Mouse (Mus musculus) left cerebral cortex, adult 2 months (tissue): ENCODE measurements around the gene Ifi205. TPM values are rescaled to one million over a fixed set of nuclear protein-coding genes. Genes with fewer than 3 reads are reported as not detected.
"Not testable (repeated sequence)": the region's sequence is repeated elsewhere in the genome, so short reads cannot be mapped to it uniquely, and the experiment has no call there.

ENCODE experiments used
- DNase-seq, 2 experiments: peaks; one replicate each; pipeline ENCODE4 v3.0.0; 2021 to 2022; ENCODE audit warnings: low spot score in 2 of 2, mixed read lengths in 1 of 2; ENCODE audit errors: extremely low spot score in 1 of 2
- H3K27ac ChIP-seq: fragments of 200-600 bp; 2 replicates; pipeline ENCODE4 v1.8.1; 2022
- H3K4me3 ChIP-seq: fragments of 200-600 bp; 2 replicates; pipeline ENCODE4 v1.8.1; 2022
- CTCF ChIP-seq: fragments of 200-600 bp; IDR thresholded peaks from 2 replicates; pipeline ENCODE4 v1.8.1; 2022; ENCODE audit warnings: antibody characterized with exemption, mild to moderate bottlenecking, moderate library complexity
- intact Hi-C: fragments of 180-260 bp; cut with DNase I; formaldehyde crosslinking; loops from one replicate; pipeline ENCODE4 v1.15.1; 2025
- total RNA-seq, 2 experiments: library from RNA; stranded (reverse); gene quantifications; 2 replicates each; pipeline ENCODE4 v1.2.3; 2021

The Ifi205 gene
- total RNA-seq, 2 experiments from 2014 or later: not detected

DNA sequence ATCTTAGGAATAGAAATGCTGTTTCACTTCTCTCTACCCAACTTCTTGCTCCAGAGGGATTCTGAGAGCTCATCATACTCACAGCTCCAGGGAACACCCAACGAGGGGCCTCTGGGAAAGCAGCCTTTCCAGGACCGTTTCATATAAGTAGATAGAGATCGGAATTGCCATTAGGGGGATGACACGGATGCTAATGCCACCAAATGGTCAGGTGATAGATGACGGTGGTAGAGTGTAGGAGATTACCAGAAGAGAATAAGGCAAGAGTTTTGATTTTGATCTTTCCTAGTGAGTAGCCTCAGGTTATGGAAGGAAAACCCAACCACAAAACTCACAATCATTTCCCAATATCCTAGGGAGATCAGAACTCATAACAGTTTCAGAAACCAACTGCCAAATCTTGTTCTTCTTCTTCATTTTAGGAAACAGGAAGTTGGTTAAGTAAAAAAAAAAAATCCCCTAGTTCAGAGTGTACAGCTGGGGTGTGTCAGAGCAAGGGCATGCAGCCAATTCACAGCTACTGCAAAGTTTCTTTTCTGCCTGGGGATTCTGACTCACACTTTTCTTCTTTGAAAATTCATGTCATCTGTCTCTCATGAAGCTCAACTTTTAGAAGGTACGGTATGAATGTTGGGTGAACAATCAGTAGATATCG, 9.0 kb upstream of the Ifi205 start, which contains the start of gene Olfr433:
TSS of gene Olfr433 (plus strand) at position 183 of the 655 bp plus-strand sequence.
- intact Hi-C loops: no loop called here
- no peak for DNase-seq
- Histone ChIP-seq H3K27ac (no peak within 1 kb of the TSS), H3K4me3 (no peak within 1 kb of the TSS)
- no peak for TF ChIP-seq CTCF

DNA sequence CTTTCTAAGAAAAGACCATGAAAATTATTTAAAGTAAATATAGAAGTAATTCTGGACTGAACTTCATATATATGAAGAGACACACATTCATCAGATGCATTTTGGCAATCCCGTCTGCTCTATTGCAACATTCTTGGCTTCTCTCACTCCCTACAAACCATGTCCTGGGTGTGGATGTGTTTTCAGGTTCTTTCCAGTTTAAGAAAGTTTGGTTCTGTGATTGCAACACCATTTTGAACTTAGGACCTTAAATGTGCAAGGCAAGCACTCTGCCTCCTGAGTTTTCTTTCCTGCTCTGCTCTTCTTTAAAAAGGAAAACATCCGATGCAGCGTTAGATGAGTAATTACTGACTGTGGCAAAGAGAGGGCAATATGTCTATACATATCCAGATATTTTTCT, 6.9 kb upstream of the Ifi205 start:
- no peak for DNase-seq
- H3K4me3 ChIP-seq: no peak overlapping the region
- intact Hi-C loops: no loop called here

DNA sequence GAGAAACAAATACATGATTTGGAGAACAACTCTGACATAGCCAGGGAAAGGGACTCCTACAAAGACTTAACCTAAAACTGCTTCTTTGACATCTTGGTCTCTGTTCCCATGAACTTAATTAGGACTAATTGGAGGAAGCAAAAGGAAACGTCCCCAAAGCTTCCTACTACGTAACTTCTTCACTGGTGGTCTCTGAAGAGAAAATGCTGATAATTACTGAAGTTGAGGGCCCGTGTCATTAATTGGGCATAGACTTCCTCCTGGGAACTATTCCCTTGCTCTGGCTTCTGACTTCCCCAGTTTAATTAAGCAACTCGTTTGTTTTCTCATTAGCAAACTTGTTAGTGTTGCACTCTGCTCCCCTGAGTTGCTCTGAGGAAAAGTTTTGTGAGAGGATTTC, 4.2 kb upstream of the Ifi205 start:
- intact Hi-C loops: no loop called here
- no peak overlapping the region for H3K4me3 ChIP-seq

More for the DNA sequence above, 6.9 kb upstream of the Ifi205 start:
- no peak overlapping the region for H3K27ac ChIP-seq
- no peak for TF ChIP-seq CTCF

DNA sequence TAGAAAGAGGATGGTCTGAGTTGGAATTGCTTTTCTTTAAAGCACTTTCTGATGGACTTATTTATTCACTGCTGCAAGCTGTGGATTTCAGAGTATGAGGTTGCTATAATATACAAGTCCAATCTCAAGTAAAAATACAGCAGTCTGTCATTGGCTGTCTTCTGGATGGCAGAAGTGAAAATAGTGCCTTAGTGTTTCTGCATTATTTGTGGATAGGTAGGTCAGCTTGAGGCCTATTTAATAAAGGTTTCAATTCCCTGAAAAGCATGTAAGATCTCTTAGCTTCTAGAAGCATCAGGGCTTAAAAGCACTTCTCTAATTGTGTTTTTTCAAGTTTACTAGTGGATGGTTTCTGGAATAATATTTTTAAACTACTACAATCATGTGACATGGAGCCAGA, 24.6 kb downstream of the Ifi205 start:
- DNase-seq, H3K4me3 ChIP-seq, H3K27ac ChIP-seq, intact Hi-C loops: not testable (repeated sequence)

More for the DNA sequence above, 4.2 kb upstream of the Ifi205 start:
- TF ChIP-seq CTCF: no peak
- no peak overlapping the region for H3K27ac ChIP-seq
- no peak for DNase-seq

DNA sequence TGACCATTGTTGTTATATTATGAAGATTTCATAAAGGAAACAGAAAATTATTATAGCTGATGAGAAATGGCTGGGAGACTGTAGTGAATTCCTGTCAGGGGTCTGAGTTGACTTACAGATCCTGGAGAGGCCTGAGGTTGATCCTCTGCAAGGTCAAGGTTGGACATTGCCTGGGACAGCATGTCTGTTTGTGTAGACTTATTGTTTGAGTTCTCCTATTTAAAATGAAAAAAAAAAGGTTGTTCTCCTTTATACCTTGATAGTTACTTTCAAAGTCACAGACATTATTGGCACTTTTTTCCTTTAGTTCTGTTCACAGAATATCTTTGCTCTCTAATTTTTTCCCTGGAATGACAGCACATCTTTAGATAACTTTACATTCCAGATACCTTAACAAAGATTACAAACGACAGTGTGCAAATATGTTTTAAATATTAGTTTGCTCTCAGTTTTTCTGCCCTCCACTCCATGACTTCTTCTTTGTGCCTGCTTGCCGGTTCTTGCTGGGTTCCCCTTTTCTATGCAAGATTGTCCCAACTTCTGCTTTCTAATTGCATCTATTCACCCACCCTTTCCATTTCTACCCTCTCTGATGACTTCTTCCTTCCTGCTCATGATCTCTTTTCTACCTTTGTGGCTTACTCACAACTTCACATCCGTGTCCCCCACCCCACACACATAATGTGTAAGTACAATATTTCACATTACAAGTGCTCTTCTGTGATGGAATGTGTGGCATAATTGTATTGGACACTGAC, 27.1 kb downstream of the Ifi205 start:
- DNase-seq, H3K27ac ChIP-seq, H3K4me3 ChIP-seq, intact Hi-C loops: not testable (repeated sequence)

DNA sequence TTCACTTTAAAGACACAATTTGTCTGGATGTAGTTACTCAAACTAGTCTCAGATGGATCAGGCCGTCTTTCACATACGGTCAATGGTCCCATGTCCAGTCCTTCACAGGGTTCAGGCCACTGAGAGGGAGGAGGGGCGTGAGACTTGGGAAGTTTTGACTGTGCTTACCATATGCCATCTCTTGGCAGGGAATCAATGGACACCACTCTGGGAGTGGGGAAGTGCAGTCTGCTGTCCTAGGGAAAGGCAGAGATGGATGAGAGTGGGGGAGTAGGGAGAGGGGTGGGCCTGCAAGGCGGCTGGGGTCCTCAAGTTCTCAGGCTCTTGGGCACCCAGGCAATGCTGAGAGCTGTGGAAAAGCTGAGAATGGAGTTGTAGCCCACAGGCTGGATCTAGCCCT, 36.6 kb downstream of the Ifi205 start:
- TF ChIP-seq CTCF: no peak
- intact Hi-C loops: no loop called here
- Histone ChIP-seq H3K27ac (no peak overlapping the region), H3K4me3 (no peak overlapping the region)
- no peak for DNase-seq

DNA sequence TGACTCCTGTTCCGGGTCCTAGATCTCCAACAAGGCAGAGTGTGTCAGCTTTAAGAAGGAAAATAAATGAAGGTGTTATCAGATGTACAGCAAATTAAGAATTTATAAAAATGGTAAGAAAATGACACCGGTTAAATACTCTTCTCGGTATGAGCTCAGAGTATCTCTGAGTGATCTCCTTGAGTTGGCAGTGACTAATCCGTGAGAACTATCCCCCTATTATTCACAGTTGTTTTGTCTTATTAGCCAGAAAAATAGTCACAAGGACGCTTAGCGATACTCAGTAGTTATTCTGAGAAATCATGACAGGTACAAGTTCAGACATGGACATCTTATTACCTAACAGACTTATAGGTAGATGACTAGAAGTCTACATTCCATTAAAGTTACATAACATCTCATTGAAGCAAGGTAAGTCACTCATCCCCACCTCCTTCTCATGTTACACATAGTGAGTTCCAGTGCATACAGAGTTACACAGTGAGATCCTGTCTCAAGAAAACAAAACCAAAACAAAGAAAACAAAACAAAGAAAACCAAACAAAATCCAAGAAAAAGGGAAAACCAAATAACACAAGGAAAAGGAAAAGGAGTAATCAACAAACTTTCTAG, 48.8 kb downstream of the Ifi205 start, which contains the start of gene Ifi202b:
TSS of gene Ifi202b (minus strand) at position 51 of the 612 bp plus-strand sequence.
- intact Hi-C loops, H3K4me3 ChIP-seq, H3K27ac ChIP-seq: not testable (repeated sequence)

DNA sequence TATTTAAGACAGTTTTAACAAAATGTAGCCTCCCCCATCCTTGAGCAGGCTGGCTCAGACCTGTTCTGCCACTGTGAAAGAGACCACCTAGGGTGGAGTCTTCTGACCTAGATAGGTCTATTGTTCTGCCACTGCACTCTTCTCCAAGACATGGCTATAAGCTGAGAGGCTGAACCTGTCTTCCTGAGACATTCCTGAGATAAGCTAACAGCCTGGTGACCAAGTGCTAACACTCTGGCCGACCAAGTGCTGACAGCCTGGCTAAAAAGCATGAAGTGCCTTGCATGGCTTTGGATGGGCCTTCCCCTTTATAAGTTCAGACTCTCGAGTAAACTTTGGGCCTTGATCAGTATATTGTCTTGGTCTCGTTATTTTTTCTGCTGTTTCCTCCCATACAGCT, 50.6 kb downstream of the Ifi205 start:
- H3K4me3 ChIP-seq, intact Hi-C loops, DNase-seq, H3K27ac ChIP-seq: not testable (repeated sequence)

More for the DNA sequence above, 48.8 kb downstream of the Ifi205 start, which contains the start of gene Ifi202b:
- not testable (repeated sequence) for DNase-seq

DNA sequence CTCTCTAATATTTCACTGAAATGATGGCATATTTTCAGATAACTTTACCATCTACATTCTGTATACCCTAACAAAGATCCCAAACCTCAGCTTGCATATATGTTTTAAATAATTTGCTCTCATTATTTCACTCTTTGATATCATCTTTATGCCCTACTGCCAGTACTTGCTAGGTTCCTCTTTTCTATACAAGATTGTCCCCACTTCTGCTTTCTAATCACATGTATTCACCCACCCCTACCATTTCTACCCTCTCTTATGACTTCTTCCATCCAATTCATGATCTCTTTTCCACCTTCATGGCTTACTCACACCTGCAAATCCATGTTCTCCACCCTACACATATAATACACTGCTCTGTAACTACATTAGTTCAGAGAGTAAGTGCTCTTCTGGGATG, 54.0 kb downstream of the Ifi205 start:
- DNase-seq: no peak
- Histone ChIP-seq H3K27ac (no peak overlapping the region), H3K4me3 (no peak overlapping the region)
- TF ChIP-seq CTCF: no peak
- intact Hi-C loops: no loop called here

DNA sequence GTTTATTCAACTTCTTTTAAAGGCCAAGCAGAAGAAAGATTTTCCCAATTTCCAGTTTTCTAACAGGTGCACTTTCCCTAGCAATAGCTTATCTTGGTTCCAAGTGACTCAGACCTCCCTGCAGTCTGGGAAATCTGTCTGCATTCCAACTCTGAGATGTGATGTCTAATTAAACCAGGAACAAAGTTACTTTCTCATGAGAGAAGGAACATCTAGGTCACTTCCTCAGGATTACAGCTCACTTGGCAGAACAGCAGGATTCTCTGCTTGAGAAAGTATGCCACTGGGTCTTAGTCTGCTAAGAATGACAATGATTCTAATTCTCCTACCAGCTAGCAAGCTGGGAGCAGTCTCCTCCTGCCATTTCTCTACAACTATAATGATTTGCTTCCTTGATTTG, 58.5 kb downstream of the Ifi205 start:
- no peak for TF ChIP-seq CTCF
- intact Hi-C loops: no loop called here
- Histone ChIP-seq H3K4me3 (no peak overlapping the region), H3K27ac (no peak overlapping the region)
- peak in 1 of 2 experiments; percentile 13 for DNase-seq

Other genes starting within 250 kb of the Ifi205 start
- not detected for gene Ifi211, start 118.8 kb downstream of the Ifi205 start, total RNA-seq
- gene Mndal, start 89.3 kb downstream of the Ifi205 start, total RNA-seq: 1 to 10 TPM; 1.5 to 2.3 TPM
- gene Ifi203, start 89.1 kb downstream of the Ifi205 start, total RNA-seq: under 1 TPM; 0.30 to 0.70 TPM
- gene Ifi202b, start 49.1 kb downstream of the Ifi205 start, total RNA-seq: not detected
- gene Olfr433, start 8.9 kb upstream of the Ifi205 start, total RNA-seq: not detected
- not detected for gene Olfr432, start 17.4 kb upstream of the Ifi205 start, total RNA-seq
- not detected for gene Olfr430, start 34.8 kb upstream of the Ifi205 start, total RNA-seq
- not detected for gene Olfr429, start 52.5 kb upstream of the Ifi205 start, total RNA-seq
- gene Olfr427, start 65.1 kb upstream of the Ifi205 start, total RNA-seq: not detected
- gene Olfr231, start 89.4 kb upstream of the Ifi205 start, total RNA-seq: not detected
- not detected for gene Olfr424, start 99.7 kb upstream of the Ifi205 start, total RNA-seq
- not detected for gene Olfr420, start 123.8 kb upstream of the Ifi205 start, total RNA-seq
- gene Spta1, start 141.0 kb upstream of the Ifi205 start, total RNA-seq: under 1 TPM; 0.05 to 0.07 TPM
- gene Olfr419, start 220.3 kb upstream of the Ifi205 start, total RNA-seq: not detected